Mouse (Mus musculus) intestine, embryonic 16.5 days (tissue): ENCODE data around the gene Arhgap35. TPM values are rescaled to one million over a fixed set of nuclear protein-coding genes. Genes with fewer than 3 reads are reported as not detected.
A peak's percentile ranks its signal among the peaks of the same experiment; 100 is the strongest.

ENCODE experiments used
- ATAC-seq: fragments of 200-750 bp; cut with Nextera tagmentation; 2 replicates; pipeline ENCODE4 v1.8.0; 2017; ENCODE audit warnings: moderate TSS enrichment, moderate library complexity
- H3K27ac ChIP-seq: fragments of 300-500 bp; sonication (generic); 2 replicates; pipeline ENCODE4 v1.5.1; 2014; ENCODE audit warnings: mild to moderate bottlenecking, low read length
- H3K27me3 ChIP-seq: fragments of 300-500 bp; sonication (generic); replicated peaks from 2 replicates; pipeline ENCODE4 v1.6.1; 2014; ENCODE audit warnings: low read length, control low read depth, mixed read lengths; ENCODE audit not compliant: control insufficient read depth, insufficient read depth
- H3K36me3 ChIP-seq: fragments of 300-500 bp; sonication (generic); 2 replicates; pipeline ENCODE4 v1.6.1; 2014; ENCODE audit warnings: low read length, control low read depth; ENCODE audit not compliant: control insufficient read depth, insufficient read depth
- H3K4me1 ChIP-seq: fragments of 300-500 bp; sonication (generic); 2 replicates; pipeline ENCODE4 v1.6.1; 2014; ENCODE audit warnings: low read length, control low read depth, mixed read lengths; ENCODE audit not compliant: control insufficient read depth, insufficient read depth
- H3K4me2 ChIP-seq: fragments of 300-500 bp; sonication (generic); 2 replicates; pipeline ENCODE4 v1.6.1; 2014; ENCODE audit warnings: low read depth, low read length, control low read depth
- H3K4me3 ChIP-seq: fragments of 300-500 bp; sonication (generic); 2 replicates; pipeline ENCODE4 v1.5.1; 2014; ENCODE audit warnings: mild to moderate bottlenecking, low read length
- H3K9ac ChIP-seq: fragments of 300-500 bp; sonication (generic); 2 replicates; pipeline ENCODE4 v1.6.1; 2014; ENCODE audit warnings: low read depth, low read length
- H3K9me3 ChIP-seq: fragments of 300-500 bp; sonication (generic); 2 replicates; pipeline ENCODE4 v1.6.1; 2016; ENCODE audit warnings: low read length, control low read depth; ENCODE audit not compliant: control insufficient read depth
- WGBS: fragments of 180-500 bp; shearing (Covaris S2); extraction: QIAGEN DNeasy Blood & Tissue Kit; methylation state at CpG from one replicate; pipeline ENCODE4 v1.1.7; 2014; 5-methylcytosine and 5-hydroxymethylcytosine counted together
- polyA plus RNA-seq: library from polyadenylated mRNA; unstranded; fragments of >200 nt; fragmentation: Nextera tagmentation; extraction: Ambion mirVana; gene quantifications from 2 replicates; pipeline ENCODE4 v1.2.1, GENCODE M21; 2015

The Arhgap35 gene
- polyA plus RNA-seq, 1 experiment from 2014 or later = 7.3 TPM

GRCm38 (mm10) chr7:16628096-16628771 lies 13.4 kb upstream of the Arhgap35 start:
- no peaks in the 10 kb centered on the region; the same call in 1 of the 2 replicates for H3K4me1 ChIP-seq
- peak; percentile 59; the same call in 1 of the 2 replicates for ATAC-seq
- no peak overlapping the region for H3K27ac ChIP-seq
- H3K9me3 ChIP-seq = no peaks in the 10 kb centered on the region
- H3K27me3 ChIP-seq = no peaks in the 10 kb centered on the region
- no peaks in the 10 kb centered on the region for H3K36me3 ChIP-seq
- H3K4me2 ChIP-seq = no peak overlapping the region
- no peak overlapping the region for H3K9ac ChIP-seq
- 37% methylated on average over 12 of the region's 12 CpGs for whole genome bisulfite sequencing
- H3K4me3 ChIP-seq = no peak overlapping the region

- H3K27ac ChIP-seq = no peak overlapping the region
- no peaks in the 10 kb centered on the region for H3K36me3 ChIP-seq
- no peaks in the 10 kb centered on the region for H3K9me3 ChIP-seq
- no peak overlapping the region for H3K4me3 ChIP-seq
- no peak overlapping the region for H3K9ac ChIP-seq
- no peaks in the 10 kb centered on the region for H3K4me1 ChIP-seq
- no peaks in the 10 kb centered on the region for H3K27me3 ChIP-seq
- ATAC-seq = peak; percentile 80
- H3K4me2 ChIP-seq = no peak overlapping the region
Measured at GRCm38 (mm10) chr7:16623687-16624086, 8.9 kb upstream of the Arhgap35 start.

- Histone ChIP-seq H3K9me3 (no peaks in the 10 kb centered on the region), H3K4me3 (no peak overlapping the region), H3K27ac (no peak overlapping the region), H3K4me2 (no peak overlapping the region), H3K27me3 (no peaks in the 10 kb centered on the region), H3K4me1 (no peaks in the 10 kb centered on the region), H3K36me3 (no peaks in the 10 kb centered on the region), H3K9ac (no peak overlapping the region)
- no peak for ATAC-seq
- 46% methylated on average over 4 of the region's 4 CpGs for WGBS
Measured at GRCm38 (mm10) chr7:16623131-16623530, 8.3 kb upstream of the Arhgap35 start.

GRCm38 (mm10) chr7:16621066-16621622 lies 6.4 kb upstream of the Arhgap35 start:
- no peak overlapping the region for H3K4me3 ChIP-seq
- 71% methylated on average over 8 of the region's 8 CpGs for WGBS
- H3K9ac ChIP-seq = no peak overlapping the region
- no peaks in the 10 kb centered on the region for H3K27me3 ChIP-seq
- H3K27ac ChIP-seq = no peak overlapping the region
- no peaks in the 10 kb centered on the region for H3K36me3 ChIP-seq
- H3K4me2 ChIP-seq = no peak overlapping the region
- no peaks in the 10 kb centered on the region for H3K4me1 ChIP-seq
- ATAC-seq = no peak
- H3K9me3 ChIP-seq = no peaks in the 10 kb centered on the region

GRCm38 (mm10) chr7:16618661-16619211 lies 3.9 kb upstream of the Arhgap35 start:
- peak overlapping the region; percentile 72 for H3K27ac ChIP-seq
- ATAC-seq = no peak
- H3K36me3 ChIP-seq = no peaks in the 10 kb centered on the region
- peak overlapping the region; percentile 40 for H3K4me2 ChIP-seq
- H3K4me1 ChIP-seq = 0 out of 2 replicates have a peak, but pooled peaks cover 2% of the 10 kb centered on the region
- 2% methylated on average over 30 of the region's 30 CpGs for WGBS
- no peaks in the 10 kb centered on the region for H3K9me3 ChIP-seq
- peak overlapping the region; percentile 7 for H3K4me3 ChIP-seq
- no peaks in the 10 kb centered on the region for H3K27me3 ChIP-seq
- peak overlapping the region; percentile 7; the same call in 1 of the 2 replicates for H3K9ac ChIP-seq

GRCm38 (mm10) chr7:16617045-16617444 lies 2.3 kb upstream of the Arhgap35 start:
- no peak for ATAC-seq
- H3K9ac ChIP-seq = no peak overlapping the region
- WGBS = 19% methylated on average over 2 of the region's 2 CpGs
- no peaks in the 10 kb centered on the region for H3K36me3 ChIP-seq
- H3K4me3 ChIP-seq = no peak overlapping the region
- no peaks in the 10 kb centered on the region for H3K9me3 ChIP-seq
- H3K27ac ChIP-seq = no peak overlapping the region
- H3K4me2 ChIP-seq = no peak overlapping the region
- H3K4me1 ChIP-seq = peaks cover 16% of the 10 kb centered on the region
- no peaks in the 10 kb centered on the region for H3K27me3 ChIP-seq

DNA sequence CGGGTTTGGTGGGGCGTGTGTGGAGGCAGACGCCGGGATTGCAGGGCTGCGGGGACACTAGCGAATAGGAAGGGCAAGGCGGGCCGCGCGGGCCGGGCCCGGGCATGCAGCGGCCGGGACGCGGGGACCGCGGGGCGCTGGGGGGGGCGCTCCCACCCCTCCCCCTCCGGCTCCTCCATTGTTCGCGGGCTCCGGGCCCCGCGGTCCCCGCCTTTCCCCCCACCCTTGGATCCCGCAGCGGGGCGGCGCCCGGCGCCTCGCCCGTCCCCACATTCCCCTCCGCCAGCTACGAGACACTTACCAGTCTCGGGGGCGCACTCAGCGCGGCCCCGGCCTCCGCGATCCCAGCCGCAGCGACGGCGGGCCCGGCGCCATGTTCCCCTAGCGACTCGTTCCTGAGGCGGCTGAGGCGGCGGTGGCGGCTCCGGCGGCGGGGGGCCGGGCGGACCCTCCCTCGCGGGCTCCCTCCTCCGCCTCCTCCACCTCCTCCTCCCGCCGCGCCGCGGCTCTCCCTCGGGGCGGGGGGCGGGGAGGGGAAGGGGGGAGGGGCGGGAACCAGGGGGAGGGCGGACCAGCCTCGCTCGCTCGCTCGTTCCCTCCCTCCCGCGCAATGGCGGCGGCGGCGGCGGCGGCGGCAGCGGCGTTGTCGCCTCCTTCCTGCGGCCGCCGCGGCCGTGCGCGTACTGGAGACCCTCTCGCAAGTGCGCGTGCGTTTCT lies 464 bp downstream of the Arhgap35 start:
- Histone ChIP-seq H3K4me2 (peak overlapping the region; percentile 40), H3K4me1 (peaks cover 33% of the 10 kb centered on the region), H3K27ac (peak overlapping the region; percentile 99), H3K9ac (peak overlapping the region; percentile 97), H3K9me3 (no peaks in the 10 kb centered on the region), H3K27me3 (no peaks in the 10 kb centered on the region), H3K4me3 (peak overlapping the region; percentile 84), H3K36me3 (no peaks in the 10 kb centered on the region)
- WGBS = under 1% methylated on average over 84 of the region's 101 CpGs
- ATAC-seq = peak; percentile 49

GRCm38 (mm10) chr7:16613461-16614170 lies 1.2 kb downstream of the Arhgap35 start:
- peaks cover 35% of the 10 kb centered on the region for H3K4me1 ChIP-seq
- ATAC-seq = no peak
- peak overlapping the region; percentile 84 for H3K4me3 ChIP-seq
- H3K36me3 ChIP-seq = no peaks in the 10 kb centered on the region
- peak overlapping the region; percentile 97 for H3K9ac ChIP-seq
- peak overlapping the region; percentile 99 for H3K27ac ChIP-seq
- WGBS = 3% methylated on average over 20 of the region's 20 CpGs
- no peaks in the 10 kb centered on the region for H3K27me3 ChIP-seq
- peak overlapping the region; percentile 40 for H3K4me2 ChIP-seq
- H3K9me3 ChIP-seq = no peaks in the 10 kb centered on the region

DNA sequence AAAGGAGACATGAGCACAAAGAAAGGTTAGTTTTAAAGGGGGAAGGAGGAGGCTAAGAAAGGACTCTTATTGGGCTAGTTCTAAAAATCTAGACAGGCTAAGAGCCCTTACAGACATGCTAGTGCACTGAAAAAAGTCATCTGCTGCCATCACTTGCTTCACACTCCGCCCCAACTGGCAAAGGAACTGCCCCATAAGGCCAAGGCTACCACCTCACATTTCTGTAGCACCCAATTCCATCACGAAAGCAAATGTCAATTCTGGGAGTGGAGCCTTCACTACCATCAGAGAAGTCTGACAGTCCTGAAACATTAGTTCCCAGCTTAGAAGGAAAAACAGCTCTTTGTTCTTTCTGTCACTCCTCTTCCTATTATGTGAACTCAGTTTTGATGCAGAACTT lies 4.4 kb downstream of the Arhgap35 start:
- H3K9me3 ChIP-seq = no peaks in the 10 kb centered on the region
- H3K4me3 ChIP-seq = no peak overlapping the region
- no peak for ATAC-seq
- H3K36me3 ChIP-seq = no peaks in the 10 kb centered on the region
- H3K4me2 ChIP-seq = no peak overlapping the region
- H3K9ac ChIP-seq = no peak overlapping the region
- H3K27ac ChIP-seq = no peak overlapping the region
- 86% methylated on average over 2 of the region's 2 CpGs for WGBS
- peaks cover 32% of the 10 kb centered on the region for H3K4me1 ChIP-seq
- no peaks in the 10 kb centered on the region for H3K27me3 ChIP-seq
